Mouse (Mus musculus) ES-Bruce4 (cell line): ENCODE results near the gene Arl2bp. TPM values are rescaled to one million over a fixed set of nuclear protein-coding genes. Genes with fewer than 3 reads are reported as not detected.

Source experiments
- H3K27ac ChIP-seq: 2 replicates; pipeline ENCODE4 v1.5.1; 2012; ENCODE audit warnings: low read length, inconsistent platforms; ENCODE audit not compliant: insufficient read depth
- H3K27me3 ChIP-seq: 2 replicates; pipeline ENCODE4 v1.6.1; 2012; ENCODE audit warnings: mild to moderate bottlenecking, low read length, inconsistent platforms; ENCODE audit not compliant: control insufficient read depth, poor library complexity, insufficient read depth, severe bottlenecking
- H3K36me3 ChIP-seq: 2 replicates; pipeline ENCODE4 v1.6.1; 2012; ENCODE audit warnings: inconsistent platforms, mild to moderate bottlenecking, low read length, moderate library complexity; ENCODE audit not compliant: control insufficient read depth, poor library complexity, insufficient read depth, severe bottlenecking
- H3K4me1 ChIP-seq: one replicate; pipeline ENCODE4 v1.8.1; 2011; ENCODE audit warnings: low read length; ENCODE audit not compliant: control insufficient read depth, insufficient read depth
- H3K4me3 ChIP-seq: 2 replicates; pipeline ENCODE4 v1.5.1; 2011; ENCODE audit warnings: low read depth, mild to moderate bottlenecking, low read length
- H3K9ac ChIP-seq: 2 replicates; pipeline ENCODE4 v1.6.1; 2012; ENCODE audit warnings: low read depth, mild to moderate bottlenecking, inconsistent platforms; ENCODE audit not compliant: poor library complexity, severe bottlenecking
- H3K9me3 ChIP-seq: replicated peaks from 2 replicates; pipeline ENCODE4 v1.6.1; 2012; ENCODE audit warnings: mild to moderate bottlenecking, low read length, inconsistent platforms; ENCODE audit not compliant: control insufficient read depth, poor library complexity, insufficient read depth, severe bottlenecking
- CTCF ChIP-seq: IDR thresholded peaks from one replicate; pipeline ENCODE4 v1.8.1; 2011; ENCODE audit warnings: low read depth, low read length
- EP300 ChIP-seq: IDR thresholded peaks from 2 replicates; pipeline ENCODE4 v1.6.1; 2011; ENCODE audit warnings: low read depth, low read length; ENCODE audit not compliant: insufficient read depth
- POLR2A ChIP-seq: IDR thresholded peaks from one replicate; pipeline ENCODE4 v1.8.1; 2011; ENCODE audit warnings: low read length; ENCODE audit not compliant: insufficient read depth
- polyA plus RNA-seq: library from polyadenylated mRNA; stranded (reverse); fragments of >200 nt; gene quantifications from 2 replicates; pipeline ENCODE4 v1.2.4, GENCODE M21; 2011; ENCODE audit warnings: low read depth; ENCODE audit not compliant: missing spikeins, insufficient read depth, insufficient read length

The Arl2bp gene
- polyA plus RNA-seq, 1 experiment: 45.3 TPM

GRCm38 (mm10) chr8:94664722-94665121 is 1.7 kb upstream of the Arl2bp start:
- no peaks in the 10 kb centered on the region for H3K27me3 ChIP-seq
- H3K9me3 ChIP-seq: no peaks in the 10 kb centered on the region
- no peaks in the 10 kb centered on the region for H3K4me1 ChIP-seq
- H3K36me3 ChIP-seq: no peaks in the 10 kb centered on the region
- no peak overlapping the region for H3K9ac ChIP-seq
- H3K4me3 ChIP-seq: no peak overlapping the region
- TF ChIP-seq EP300 (no peak), POLR2A (no peak), CTCF (no peak)
- no peak overlapping the region for H3K27ac ChIP-seq

GRCm38 (mm10) chr8:94674384-94674783 is 8.0 kb downstream of the Arl2bp start:
- TF ChIP-seq POLR2A (no peak), CTCF (no peak), EP300 (no peak)
- H3K4me1 ChIP-seq: no peaks in the 10 kb centered on the region
- H3K9ac ChIP-seq: no peak overlapping the region
- no peak overlapping the region for H3K27ac ChIP-seq
- no peaks in the 10 kb centered on the region for H3K9me3 ChIP-seq
- H3K27me3 ChIP-seq: no peaks in the 10 kb centered on the region
- H3K4me3 ChIP-seq: no peak overlapping the region
- peaks cover 14% of the 10 kb centered on the region for H3K36me3 ChIP-seq

GRCm38 (mm10) chr8:94675923-94676322 is 9.5 kb downstream of the Arl2bp start:
- Histone ChIP-seq H3K9ac (no peak overlapping the region), H3K27ac (no peak overlapping the region), H3K27me3 (no peaks in the 10 kb centered on the region), H3K9me3 (no peaks in the 10 kb centered on the region), H3K4me1 (no peaks in the 10 kb centered on the region), H3K4me3 (no peak overlapping the region), H3K36me3 (peaks cover 14% of the 10 kb centered on the region)
- no peak for TF ChIP-seq POLR2A
- no peak for TF ChIP-seq EP300
- TF ChIP-seq CTCF: no peak

- no peaks in the 10 kb centered on the region for H3K4me1 ChIP-seq
- TF ChIP-seq CTCF (no peak), EP300 (no peak), POLR2A (no peak)
- H3K27ac ChIP-seq: no peak overlapping the region
- no peaks in the 10 kb centered on the region for H3K27me3 ChIP-seq
- no peak overlapping the region for H3K4me3 ChIP-seq
- H3K9me3 ChIP-seq: no peaks in the 10 kb centered on the region
- peaks cover 3% of the 10 kb centered on the region; the same call in 1 of the 2 replicates for H3K36me3 ChIP-seq
- no peak overlapping the region for H3K9ac ChIP-seq
These were observed 12.2 kb downstream of the Arl2bp start for GRCm38 (mm10) chr8:94678582-94678981.

GRCm38 (mm10) chr8:94680414-94680813 is 14.0 kb downstream of the Arl2bp start:
- no peaks in the 10 kb centered on the region for H3K4me1 ChIP-seq
- no peaks in the 10 kb centered on the region for H3K27me3 ChIP-seq
- H3K9me3 ChIP-seq: no peaks in the 10 kb centered on the region
- no peaks in the 10 kb centered on the region for H3K36me3 ChIP-seq
- H3K27ac ChIP-seq: no peak overlapping the region
- no peak for TF ChIP-seq CTCF
- no peak for TF ChIP-seq EP300
- TF ChIP-seq POLR2A: no peak
- no peak overlapping the region for H3K4me3 ChIP-seq
- no peak overlapping the region for H3K9ac ChIP-seq

GRCm38 (mm10) chr8:94682732-94683524 is 16.5 kb downstream of the Arl2bp start:
- Histone ChIP-seq H3K4me3 (no peak overlapping the region), H3K9me3 (no peaks in the 10 kb centered on the region), H3K27ac (no peak overlapping the region), H3K36me3 (no peaks in the 10 kb centered on the region), H3K4me1 (no peaks in the 10 kb centered on the region), H3K9ac (no peak overlapping the region), H3K27me3 (no peaks in the 10 kb centered on the region)
- no peak for TF ChIP-seq CTCF
- TF ChIP-seq EP300: no peak
- no peak for TF ChIP-seq POLR2A
